Mouse (Mus musculus) mouse embryonic stem cell (cell line): ENCODE measurements around the gene Etv6.

Source experiments
- in situ Hi-C, 2 experiments: fragments of 300-500 bp; cut with MboI; formaldehyde crosslinking; loops; 1 replicate in 1 of 2; 3 replicates in 1 of 2; pipeline ENCODE4 v1.14.3; 2019 to 2020; ENCODE audit warnings: low sequenced_read_pairs in 2 of 2, low pct_unique_long_range_greater_than_20kb in 1 of 2, mixed read lengths in 1 of 2; ENCODE audit not compliant: unreplicated experiment in 1 of 2

Etv6 gene

DNA sequence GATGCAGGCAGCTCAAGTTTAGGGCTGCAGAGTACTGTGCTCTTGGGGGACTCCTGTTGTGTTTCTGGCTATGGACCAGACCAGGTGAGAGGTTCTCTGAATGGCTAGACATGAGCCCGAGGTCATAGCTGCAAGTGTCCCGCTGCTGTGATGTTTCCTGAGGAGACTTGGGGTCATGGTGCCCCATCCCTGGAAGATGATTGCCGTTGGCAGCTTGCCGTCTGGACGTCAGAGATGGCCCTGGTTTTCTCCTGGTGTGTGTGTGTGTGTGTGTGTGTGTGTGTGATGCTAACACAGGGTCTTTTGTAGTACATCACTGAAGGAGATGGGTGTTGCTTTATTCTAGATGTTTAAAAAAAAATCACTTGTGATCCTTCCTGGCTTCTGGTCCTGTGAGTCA is 58.6 kb downstream of the Etv6 start:
- in situ Hi-C loops, result no loop called here

GRCm38 (mm10) chr6:134094620-134095019 is 59.1 kb downstream of the Etv6 start:
- in situ Hi-C loops, result no loop called here

- in situ Hi-C loops, result no loop called here
Observed at GRCm38 (mm10) chr6:134095582-134095981, 60.1 kb downstream of the Etv6 start.

- in situ Hi-C loops, result no loop called here
Observed at GRCm38 (mm10) chr6:134099976-134100743, 64.7 kb downstream of the Etv6 start.

- in situ Hi-C loops, result no loop called here
Observed at GRCm38 (mm10) chr6:134102396-134102795, 66.9 kb downstream of the Etv6 start.

GRCm38 (mm10) chr6:134103519-134103918 is 68.0 kb downstream of the Etv6 start:
- in situ Hi-C loops, result no loop called here

GRCm38 (mm10) chr6:134105514-134106201 is 70.2 kb downstream of the Etv6 start:
- in situ Hi-C loops, result no loop called here

GRCm38 (mm10) chr6:134107696-134108095 is 72.2 kb downstream of the Etv6 start:
- in situ Hi-C loops, result no loop called here

GRCm38 (mm10) chr6:134109675-134110074 is 74.2 kb downstream of the Etv6 start:
- in situ Hi-C loops, result no loop called here

- in situ Hi-C loops, result no loop called here
Observed at GRCm38 (mm10) chr6:134110206-134110605, 74.7 kb downstream of the Etv6 start.

DNA sequence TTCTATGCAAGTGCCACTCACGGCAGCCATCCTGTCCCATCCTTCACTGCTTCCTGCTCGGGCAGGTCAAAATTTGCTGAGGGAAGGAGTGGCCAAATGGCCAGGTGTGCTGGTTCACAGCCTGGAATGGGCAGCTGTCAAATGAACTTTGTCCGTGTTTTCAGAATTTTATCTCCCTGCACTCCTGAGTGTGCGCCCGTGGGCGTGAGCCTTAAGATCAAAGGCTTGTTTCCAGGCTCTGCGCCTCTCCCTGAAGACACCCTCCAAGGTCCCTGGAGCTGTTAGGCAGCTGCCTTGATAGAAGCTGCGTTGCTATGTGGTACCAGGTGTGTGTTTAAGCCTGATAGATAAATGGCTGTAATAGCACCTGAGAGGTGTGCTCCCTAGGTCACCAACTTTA is 76.1 kb downstream of the Etv6 start:
- in situ Hi-C loops, result no loop called here

DNA sequence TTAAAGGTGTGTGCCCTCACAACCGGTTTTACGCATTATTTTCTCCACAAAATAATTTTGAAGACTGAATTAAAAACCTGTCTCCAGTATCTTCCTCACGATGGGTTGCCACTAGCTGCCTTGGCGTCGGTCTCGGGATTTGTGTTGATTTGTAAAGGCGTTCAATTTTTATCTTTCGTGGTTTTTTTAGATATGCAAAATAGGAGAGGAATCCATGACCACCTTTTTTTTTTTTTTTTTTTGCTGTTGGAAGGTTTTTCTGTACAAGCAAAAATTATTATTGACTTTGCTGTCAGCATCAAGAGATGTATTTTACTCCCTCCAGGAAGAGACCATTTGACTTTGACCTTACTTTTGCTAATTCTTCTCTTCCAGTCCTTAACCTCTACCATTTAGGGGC is 77.3 kb downstream of the Etv6 start:
- in situ Hi-C loops, result no loop called here

GRCm38 (mm10) chr6:134113168-134113567 is 77.7 kb downstream of the Etv6 start:
- in situ Hi-C loops, result no loop called here

DNA sequence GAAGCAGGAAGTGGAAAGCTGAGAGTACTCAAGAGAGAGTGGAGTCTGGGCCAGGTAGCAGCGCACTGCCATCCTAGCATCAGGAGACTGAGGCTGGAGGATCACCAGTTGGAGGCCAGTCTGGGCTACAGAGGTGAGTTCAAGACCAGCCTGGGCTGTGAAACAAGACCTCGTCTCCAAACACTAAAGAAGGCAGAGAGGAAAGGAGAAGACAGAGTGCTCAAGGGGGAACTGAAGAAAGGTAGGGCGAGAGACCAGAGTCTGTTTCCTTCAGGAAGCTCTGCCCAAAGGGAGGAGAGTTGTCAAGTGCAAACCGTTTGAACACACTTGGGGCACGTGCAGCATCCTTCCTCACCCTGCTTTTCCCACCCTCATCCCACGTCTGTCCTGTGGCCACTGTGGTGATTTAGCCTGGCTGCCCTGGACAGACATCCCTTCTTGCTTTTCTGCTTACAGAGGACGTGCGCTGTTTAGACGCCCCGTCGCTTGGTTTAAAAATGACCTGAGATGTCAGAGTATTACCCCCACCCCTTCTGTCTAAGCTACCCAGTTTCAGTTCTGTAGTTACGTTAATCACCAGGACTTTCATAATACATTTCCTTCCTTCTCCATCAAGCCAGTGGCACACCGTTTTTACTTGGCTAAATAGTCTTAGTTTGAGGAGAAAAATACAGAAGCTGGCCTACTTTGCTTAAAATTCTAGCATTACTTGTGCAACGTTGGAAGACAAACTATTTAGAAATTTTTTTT is 79.9 kb downstream of the Etv6 start:
- in situ Hi-C loops, result no loop called here

DNA sequence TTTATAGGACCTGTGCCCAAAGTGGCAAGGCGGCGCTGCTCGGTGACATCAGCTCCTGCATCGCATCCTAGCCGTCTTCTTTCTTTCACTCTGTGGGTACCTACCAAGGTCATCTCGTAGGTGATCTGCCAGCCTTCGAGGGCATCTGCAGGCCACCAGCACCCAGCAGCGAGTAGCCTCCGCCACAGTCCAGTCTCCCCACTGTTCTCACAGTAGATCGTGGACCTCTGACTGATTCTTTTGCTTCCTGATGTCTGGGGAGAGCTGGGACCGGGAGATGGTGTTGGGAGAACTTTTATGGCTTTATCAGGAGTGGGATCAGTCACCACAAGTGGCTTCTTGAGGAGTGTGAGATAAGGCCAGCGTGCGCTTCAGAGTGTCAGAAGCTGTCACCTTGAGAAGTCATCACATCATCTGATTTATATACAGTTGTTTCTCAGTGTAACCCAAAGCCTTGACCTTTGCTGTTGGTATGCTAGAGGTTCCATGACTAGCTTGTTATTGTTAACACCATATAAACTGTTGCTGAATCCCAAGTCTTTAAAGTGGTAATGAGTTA is 82.0 kb downstream of the Etv6 start:
- in situ Hi-C loops, result no loop called here

DNA sequence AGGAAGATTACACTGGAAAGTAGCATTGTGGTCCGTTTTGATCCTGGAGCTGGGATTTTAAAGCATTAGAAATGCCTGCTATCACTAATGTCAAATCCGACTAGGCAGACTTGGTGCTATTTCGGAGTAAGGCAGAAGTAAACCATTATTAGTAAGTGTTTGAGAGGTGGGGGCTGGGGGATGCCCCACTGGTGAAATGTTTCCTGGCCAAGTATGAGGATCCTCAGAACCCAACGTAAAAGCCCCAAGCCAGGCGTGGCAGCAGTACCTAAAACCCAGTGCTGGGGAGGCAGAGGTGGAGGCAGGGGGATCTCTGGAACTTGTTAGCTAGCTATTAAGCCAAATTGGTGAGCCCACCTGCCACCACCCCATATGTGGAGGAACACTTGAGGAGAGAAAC is 83.0 kb downstream of the Etv6 start:
- in situ Hi-C loops, result no loop called here

DNA sequence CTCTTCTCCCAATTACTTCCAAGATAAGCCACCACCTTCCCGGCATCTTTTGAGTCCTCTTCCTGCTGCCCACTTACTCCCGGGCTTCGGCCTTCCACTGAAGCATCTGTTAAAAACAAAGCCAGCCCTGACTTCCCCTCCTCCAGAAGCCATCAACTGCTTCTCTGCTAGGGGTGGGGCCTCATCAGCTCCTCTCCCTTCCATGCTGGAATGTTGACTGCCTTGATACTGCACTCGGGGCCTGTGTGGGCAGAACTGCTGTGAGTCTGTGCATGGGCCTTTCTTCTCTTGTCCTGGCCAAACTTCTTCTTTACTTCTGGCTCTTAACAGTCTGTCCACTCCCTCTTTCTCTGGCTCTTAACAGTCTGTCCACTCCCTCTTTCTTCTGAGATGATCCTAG is 83.6 kb downstream of the Etv6 start:
- in situ Hi-C loops, result no loop called here

GRCm38 (mm10) chr6:134120227-134120626 is 84.7 kb downstream of the Etv6 start:
- in situ Hi-C loops, result no loop called here

- in situ Hi-C loops, result no loop called here
Observed at GRCm38 (mm10) chr6:134120712-134121111, 85.2 kb downstream of the Etv6 start.
